Mouse (Mus musculus) MEL (cell line): ENCODE results near the gene Timm13. TPM values are rescaled to one million over a fixed set of nuclear protein-coding genes. Genes with fewer than 3 reads are reported as not detected.

ENCODE experiments used
- DNase-seq: peaks from one replicate; pipeline ENCODE4 v3.0.0; 2011; ENCODE audit warnings: low read depth, low spot score
- H3K27ac ChIP-seq: 2 replicates; pipeline ENCODE4 v1.5.1; 2012; ENCODE audit warnings: low read depth, mild to moderate bottlenecking, control low read depth, low read length, moderate library complexity; ENCODE audit not compliant: control insufficient read depth
- H3K27me3 ChIP-seq, 2 experiments: fragments of 150-350 bp in 1 of 2; sonication (generic) in 1 of 2; 2 replicates each; pipeline ENCODE4 v1.6.1; 2012; ENCODE audit warnings: low read length in 2 of 2, mild to moderate bottlenecking in 2 of 2, improper control_type of control experiment in 1 of 2, moderate library complexity in 1 of 2; ENCODE audit not compliant: insufficient read depth in 2 of 2, control insufficient read depth in 1 of 2
- H3K36me3 ChIP-seq, 2 experiments: 2 replicates each; pipeline ENCODE4 v1.6.1; 2012 to 2014; ENCODE audit warnings: low read length in 2 of 2, improper control_type of control experiment in 1 of 2, inconsistent platforms in 1 of 2, mild to moderate bottlenecking in 1 of 2; ENCODE audit not compliant: insufficient read depth in 2 of 2, control insufficient read depth in 1 of 2
- H3K4me1 ChIP-seq, 2 experiments: fragments of 150-350 bp in 1 of 2; sonication (generic) in 1 of 2; 2 replicates each; pipeline ENCODE4 v1.6.1; 2012; ENCODE audit warnings: low read length in 2 of 2, improper control_type of control experiment in 1 of 2, mild to moderate bottlenecking in 1 of 2; ENCODE audit not compliant: insufficient read depth in 2 of 2, control insufficient read depth in 1 of 2
- H3K4me3 ChIP-seq, 2 experiments: fragments of 150-350 bp in 1 of 2; sonication (generic) in 1 of 2; 2 replicates each; pipeline ENCODE4 v1.5.1; 2012; ENCODE audit warnings: low read depth in 2 of 2, low read length in 2 of 2, mild to moderate bottlenecking in 2 of 2, moderate library complexity in 2 of 2, control low read depth in 1 of 2, improper control_type of control experiment in 1 of 2; ENCODE audit not compliant: control insufficient read depth in 1 of 2, insufficient read depth in 1 of 2
- H3K79me2 ChIP-seq: 2 replicates; pipeline ENCODE4 v1.6.1; 2012; ENCODE audit warnings: mild to moderate bottlenecking, low read length, moderate library complexity; ENCODE audit not compliant: control insufficient read depth, poor library complexity, insufficient read depth
- H3K9ac ChIP-seq: 2 replicates; pipeline ENCODE4 v1.6.1; 2012; ENCODE audit warnings: low read depth, mild to moderate bottlenecking, control low read depth, low read length, moderate library complexity; ENCODE audit not compliant: control insufficient read depth, poor library complexity, severe bottlenecking
- H3K9me3 ChIP-seq: fragments of 150-350 bp; sonication (generic); replicated peaks from 2 replicates; pipeline ENCODE4 v1.6.1; 2012; ENCODE audit warnings: mild to moderate bottlenecking, low read length, improper control_type of control experiment, moderate library complexity; ENCODE audit not compliant: insufficient read depth
- CHD1 ChIP-seq: IDR thresholded peaks from 2 replicates; pipeline ENCODE4 v1.6.1; 2012; ENCODE audit warnings: low read depth, mild to moderate bottlenecking, inconsistent platforms, low read length, improper control_type of control experiment
- CHD2 ChIP-seq: IDR thresholded peaks from 2 replicates; pipeline ENCODE4 v1.6.1; 2011; ENCODE audit warnings: low read length, improper control_type of control experiment
- CTCF ChIP-seq, 3 experiments: IDR thresholded peaks in 2 of 3; conservative IDR thresholded peaks in 1 of 3; 2 replicates each; pipeline ENCODE4 v1.5.1; 2011 to 2012; ENCODE audit warnings: low read length in 3 of 3, low read depth in 2 of 3, mild to moderate bottlenecking in 2 of 3, improper control_type of control experiment in 1 of 3, inconsistent platforms in 1 of 3, mixed read lengths in 1 of 3, moderate library complexity in 1 of 3; ENCODE audit not compliant: control insufficient read depth in 1 of 3, insufficient read depth in 1 of 3, poor library complexity in 1 of 3, severe bottlenecking in 1 of 3
- E2F4 ChIP-seq: IDR thresholded peaks from 2 replicates; pipeline ENCODE4 v1.6.1; 2011; ENCODE audit warnings: low read depth, low read length, improper control_type of control experiment, borderline replicate concordance
- ELF1 ChIP-seq: IDR thresholded peaks from 2 replicates; pipeline ENCODE4 v1.6.1; 2014; ENCODE audit warnings: low read depth, mild to moderate bottlenecking, inconsistent platforms, low read length, improper control_type of control experiment, moderate library complexity
- EP300 ChIP-seq, 2 experiments: IDR thresholded peaks; 2 replicates each; pipeline ENCODE4 v1.6.1; 2011; ENCODE audit warnings: improper control_type of control experiment in 2 of 2, low read length in 2 of 2, low read depth in 1 of 2, mild to moderate bottlenecking in 1 of 2
- ETS1 ChIP-seq: IDR thresholded peaks from 2 replicates; pipeline ENCODE4 v1.6.1; 2012; ENCODE audit warnings: low read depth, mild to moderate bottlenecking, inconsistent platforms, low read length, improper control_type of control experiment, moderate library complexity
- GABPA ChIP-seq: IDR thresholded peaks from 2 replicates; pipeline ENCODE4 v1.6.1; 2012; ENCODE audit warnings: low read depth, mild to moderate bottlenecking, inconsistent platforms, low read length, improper control_type of control experiment, moderate library complexity
- GATA1 ChIP-seq: IDR thresholded peaks from 2 replicates; pipeline ENCODE4 v1.6.1; 2011; ENCODE audit warnings: low read depth, low read length, improper control_type of control experiment
- HCFC1 ChIP-seq: IDR thresholded peaks from 2 replicates; pipeline ENCODE4 v1.6.1; 2012; ENCODE audit warnings: low read depth, mild to moderate bottlenecking, inconsistent platforms, low read length, improper control_type of control experiment, moderate library complexity
- JUND ChIP-seq: IDR thresholded peaks from 2 replicates; pipeline ENCODE4 v1.6.1; 2011; ENCODE audit warnings: low read depth, mild to moderate bottlenecking, improper control_type of control experiment, low read length
- KAT2A ChIP-seq: conservative IDR thresholded peaks from 2 replicates; pipeline ENCODE4 v1.6.1; 2012; ENCODE audit warnings: low read depth, low read length, improper control_type of control experiment, inconsistent platforms
- MAFK ChIP-seq: IDR thresholded peaks from 2 replicates; pipeline ENCODE4 v1.6.1; 2011; ENCODE audit warnings: low read depth, mild to moderate bottlenecking, low read length, improper control_type of control experiment, borderline replicate concordance
- MAX ChIP-seq: IDR thresholded peaks from 2 replicates; pipeline ENCODE4 v1.6.1; 2011; ENCODE audit warnings: low read length, improper control_type of control experiment
- MAZ ChIP-seq: IDR thresholded peaks from 2 replicates; pipeline ENCODE4 v1.6.1; 2012; ENCODE audit warnings: low read depth, mild to moderate bottlenecking, inconsistent platforms, low read length, improper control_type of control experiment
- MEF2A ChIP-seq: IDR thresholded peaks from 2 replicates; pipeline ENCODE4 v1.6.1; 2014; ENCODE audit warnings: low read depth, mild to moderate bottlenecking, inconsistent platforms, low read length, improper control_type of control experiment; ENCODE audit not compliant: poor library complexity, insufficient replicate concordance, severe bottlenecking; ENCODE audit errors: extremely low read depth
- MXI1 ChIP-seq: IDR thresholded peaks from 2 replicates; pipeline ENCODE4 v1.6.1; 2011; ENCODE audit warnings: mild to moderate bottlenecking, low read depth, low read length, improper control_type of control experiment
- MYC ChIP-seq: IDR thresholded peaks from 2 replicates; pipeline ENCODE4 v1.6.1; 2011; ENCODE audit warnings: low read depth, mild to moderate bottlenecking, low read length, improper control_type of control experiment, moderate library complexity
- NELFE ChIP-seq: IDR thresholded peaks from 2 replicates; pipeline ENCODE4 v1.6.1; 2011; ENCODE audit warnings: low read depth, low read length, improper control_type of control experiment
- NRF1 ChIP-seq: IDR thresholded peaks from 2 replicates; pipeline ENCODE4 v1.6.1; 2014; ENCODE audit warnings: low read depth, mild to moderate bottlenecking, inconsistent platforms, low read length, improper control_type of control experiment, moderate library complexity; ENCODE audit not compliant: poor library complexity, insufficient read depth, severe bottlenecking
- POLR2A ChIP-seq, 2 experiments: IDR thresholded peaks; 2 replicates each; pipeline ENCODE4 v1.6.1; 2011 to 2012; ENCODE audit warnings: low read length in 2 of 2, mild to moderate bottlenecking in 2 of 2, control low read depth in 1 of 2, improper control_type of control experiment in 1 of 2, low read depth in 1 of 2, moderate library complexity in 1 of 2; ENCODE audit not compliant: control insufficient read depth in 1 of 2, insufficient read depth in 1 of 2, poor library complexity in 1 of 2
- POLR2AphosphoS2 ChIP-seq: IDR thresholded peaks from 2 replicates; pipeline ENCODE4 v1.6.1; 2011; ENCODE audit warnings: low read length, improper control_type of control experiment
- POLR2AphosphoS5 ChIP-seq: IDR thresholded peaks from 2 replicates; pipeline ENCODE4 v1.6.1; 2012; ENCODE audit warnings: low read depth, borderline replicate concordance, mild to moderate bottlenecking, inconsistent platforms, low read length, moderate library complexity, mixed read lengths
- RAD21 ChIP-seq: IDR thresholded peaks from 2 replicates; pipeline ENCODE4 v1.6.1; 2011; ENCODE audit warnings: mild to moderate bottlenecking, low read depth, low read length, improper control_type of control experiment
- SIN3A ChIP-seq: IDR thresholded peaks from 2 replicates; pipeline ENCODE4 v1.6.1; 2012; ENCODE audit warnings: low read length, improper control_type of control experiment, inconsistent platforms
- SMC3 ChIP-seq: IDR thresholded peaks from 2 replicates; pipeline ENCODE4 v1.6.1; 2011; ENCODE audit warnings: low read depth, low read length, improper control_type of control experiment
- TAL1 ChIP-seq: IDR thresholded peaks from 2 replicates; pipeline ENCODE4 v1.6.1; 2012; ENCODE audit warnings: mild to moderate bottlenecking, inconsistent platforms, low read length, moderate library complexity, mixed read lengths
- TBP ChIP-seq: IDR thresholded peaks from 2 replicates; pipeline ENCODE4 v1.8.0; 2011; ENCODE audit warnings: low read depth, low read length, improper control_type of control experiment
- TCF12 ChIP-seq: IDR thresholded peaks from 2 replicates; pipeline ENCODE4 v1.6.1; 2014; ENCODE audit warnings: low read depth, mild to moderate bottlenecking, inconsistent platforms, low read length, improper control_type of control experiment, moderate library complexity
- UBTF ChIP-seq: IDR thresholded peaks from 2 replicates; pipeline ENCODE4 v1.6.1; 2012; ENCODE audit warnings: low read depth, mild to moderate bottlenecking, inconsistent platforms, low read length, improper control_type of control experiment, moderate library complexity, borderline replicate concordance; ENCODE audit not compliant: insufficient read depth
- USF1 ChIP-seq: IDR thresholded peaks from 2 replicates; pipeline ENCODE4 v1.6.1; 2014; ENCODE audit warnings: low read depth, mild to moderate bottlenecking, inconsistent platforms, low read length, improper control_type of control experiment, moderate library complexity
- ZC3H11A ChIP-seq: IDR thresholded peaks from 2 replicates; pipeline ENCODE4 v1.6.1; 2012; ENCODE audit warnings: low read depth, mild to moderate bottlenecking, inconsistent platforms, low read length, improper control_type of control experiment
- ZKSCAN1 ChIP-seq: IDR thresholded peaks from 2 replicates; pipeline ENCODE4 v1.6.1; 2012; ENCODE audit warnings: low read depth, mild to moderate bottlenecking, inconsistent platforms, low read length, improper control_type of control experiment, moderate library complexity
- ZMIZ1 ChIP-seq: IDR thresholded peaks from 2 replicates; pipeline ENCODE4 v1.6.1; 2012; ENCODE audit warnings: low read depth, mild to moderate bottlenecking, inconsistent platforms, low read length, improper control_type of control experiment, moderate library complexity
- ZNF384 ChIP-seq: IDR thresholded peaks from 2 replicates; pipeline ENCODE4 v1.6.1; 2012; ENCODE audit warnings: low read depth, mild to moderate bottlenecking, inconsistent platforms, low read length, improper control_type of control experiment
- polyA plus RNA-seq, 2 experiments: library from polyadenylated mRNA; stranded (reverse) in 1 of 2; unstranded in 1 of 2; fragments of >175 nt in 1 of 2; fragments of >200 nt in 1 of 2; gene quantifications; 2 replicates each; pipeline versions ENCODE4 v1.2.1 to v1.2.4; 2012; ENCODE audit warnings: low replicate concordance in 2 of 2, low read depth in 1 of 2; ENCODE audit not compliant: insufficient read length in 2 of 2, insufficient read depth in 1 of 2, missing spikeins in 1 of 2
- total RNA-seq: library from RNA; depleted of rRNA; stranded (reverse); fragments of 300-350 nt; gene quantifications from 2 replicates; pipeline ENCODE4 v1.2.3, GENCODE M21; 2012

Timm13 gene
- total and polyA plus RNA-seq, 3 experiments: 329 to 645 (median 349) TPM

DNA sequence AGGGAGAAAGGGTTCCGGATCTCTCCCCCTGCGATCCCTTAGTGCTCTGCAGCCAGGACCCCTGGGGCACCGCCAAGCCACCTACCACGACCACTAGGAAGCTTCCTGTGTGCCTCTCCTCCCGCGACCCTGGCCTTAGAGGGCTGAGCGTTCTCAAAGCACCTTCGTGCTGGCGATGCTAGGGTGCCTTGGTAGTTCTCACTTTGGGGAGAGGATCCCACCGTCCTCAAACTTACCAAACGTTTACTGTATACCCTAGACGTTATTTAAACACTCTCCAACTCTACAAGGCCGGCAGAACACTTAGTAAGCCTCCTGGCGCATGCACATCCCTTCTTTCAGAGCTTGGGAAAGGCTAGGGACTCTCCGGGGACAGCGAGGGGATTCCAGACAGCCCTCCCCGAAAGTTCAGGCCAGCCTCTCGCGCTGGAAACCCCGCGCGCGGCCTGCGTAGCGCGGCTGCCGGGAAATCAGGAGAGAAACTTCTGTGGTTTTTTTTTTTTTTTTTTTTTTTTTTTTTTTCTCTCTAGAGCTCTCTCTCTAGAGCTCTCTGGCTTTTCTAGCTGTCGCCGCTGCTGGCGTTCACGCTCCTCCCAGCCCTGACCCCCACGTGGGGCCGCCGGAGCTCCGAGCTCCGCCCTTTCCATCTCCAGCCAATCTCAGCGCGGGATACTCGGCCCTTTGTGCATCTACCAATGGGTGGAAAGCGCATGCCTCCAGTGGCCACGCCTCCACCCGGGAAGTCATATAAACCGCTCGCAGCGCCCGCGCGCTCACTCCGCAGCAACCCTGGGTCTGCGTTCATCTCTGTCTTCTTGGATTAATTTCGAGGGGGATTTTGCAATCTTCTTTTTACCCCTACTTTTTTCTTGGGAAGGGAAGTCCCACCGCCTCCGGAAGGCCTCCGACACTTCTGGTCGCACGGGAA, 28.8 kb upstream of the Timm13 start, which contains the start of gene Gadd45b:
Gene Gadd45b, plus strand, starts transcription at position 775 of the 928 bp plus-strand sequence.
- Histone ChIP-seq H3K4me3 (peak within 1 kb of the TSS; percentile 75 to 84), H3K36me3 (peaks cover 0 to 8% of the 10 kb centered on the region in 2 experiments; a peak in 2 of 4 replicates), H3K9ac (peak within 1 kb of the TSS; percentile 76), H3K9me3 (no peaks in the 10 kb centered on the region), H3K4me1 (peaks cover 2 to 16% of the 10 kb centered on the region in 2 experiments; a peak in 3 of 4 replicates), H3K79me2 (peaks cover 13% of the 10 kb centered on the region), H3K27ac (peak within 1 kb of the TSS; percentile 72), H3K27me3 (no peaks in the 10 kb centered on the region)
- peak; percentile 99 for DNase-seq
- TF ChIP-seq NELFE (peak; percentile 100), UBTF (no peak), MEF2A (no peak), ZMIZ1 (peak; percentile 100), ZKSCAN1 (no peak; the same call in 1 of the 2 replicates), GABPA (no peak), ELF1 (peak; percentile 62; the same call in 1 of the 2 replicates), MYC (peak; percentile 71), ZNF384 (peak; percentile 99), ETS1 (peak; percentile 59; the same call in 1 of the 2 replicates), EP300 (IDR thresholded peaks at IDR 0.05; ENCODE audit: low read depth in 1 of 2, low read length in 2 of 2) (no peak), POLR2A (IDR thresholded peaks at IDR 0.05; ENCODE audit: control insufficient read depth in 1 of 2, insufficient read depth in 1 of 2, low read depth in 1 of 2, low read length in 2 of 2, poor library complexity in 1 of 2) (peak; percentile 98 to 100), SIN3A (peak; percentile 86), CTCF (IDR thresholded peaks at IDR 0.05 in 2 of 3, conservative IDR thresholded peaks at IDR 0.05 in 1 of 3; ENCODE audit: control insufficient read depth in 1 of 3, insufficient read depth in 1 of 3, low read depth in 2 of 3, low read length in 3 of 3, poor library complexity in 1 of 3, severe bottlenecking in 1 of 3) (0 out of 6 replicates have a peak, but pooled peaks of 1 of the 3 experiments have one; percentile 7), ZC3H11A (no peak), TCF12 (peak; percentile 64; the same call in 1 of the 2 replicates), TAL1 (no peak), GATA1 (no peak), USF1 (peak; percentile 84), HCFC1 (peak; percentile 75), POLR2AphosphoS5 (peak; percentile 93; the same call in 1 of the 2 replicates), MAX (peak; percentile 88), MXI1 (peak; percentile 83), E2F4 (peak; percentile 65; the same call in 1 of the 2 replicates), MAFK (no peak), RAD21 (no peak), CHD1 (no peak), KAT2A (peak; percentile 47; the same call in 1 of the 2 replicates), SMC3 (no peak), CHD2 (no peak), NRF1 (0 out of 2 replicates have a peak, but pooled peaks have one; percentile 31), TBP (peak; percentile 99), MAZ (peak; percentile 89; the same call in 1 of the 2 replicates), JUND (no peak), POLR2AphosphoS2 (peak; percentile 99)
